Mouse (Mus musculus) leukemia stem cell, adult 10-12 weeks (primary cell): ENCODE measurements around the gene Elovl2. TPM values are rescaled to one million over a fixed set of nuclear protein-coding genes. Genes with fewer than 3 reads are reported as not detected.

ENCODE experiments used
- polyA plus RNA-seq: library from polyadenylated mRNA; stranded (reverse); fragments of >175 nt; gene quantifications from 2 replicates; pipeline ENCODE4 v1.2.3, GENCODE M21; 2012; ENCODE audit warnings: low replicate concordance

Gene Elovl2
- polyA plus RNA-seq: not detected in 2 replicates

GRCm38 (mm10) chr13:41220304-41220834 lies at the start of gene Elovl2:
Gene Elovl2, minus strand, starts transcription at chr13:41220405.

GRCm38 (mm10) chr13:41249538-41250317 lies 29.5 kb upstream of the Elovl2 start, which contains the start of gene Smim13:
Gene Smim13, plus strand, starts transcription at chr13:41249844.

Other genes with a start within 250 kb of the Elovl2 start
- gene Pak1ip1, start 219.4 kb downstream of the Elovl2 start, polyA plus RNA-seq: 45.6 and 68.6 TPM in 2 replicates
- 31.1 and 589 TPM in 2 replicates for gene Tmem14c, start 204.1 kb downstream of the Elovl2 start, polyA plus RNA-seq
- 0.06 and 0.09 TPM in 2 replicates for gene Mak, start 140.7 kb downstream of the Elovl2 start, polyA plus RNA-seq
- not detected in 2 replicates for gene Gcm2, start 109.4 kb downstream of the Elovl2 start, polyA plus RNA-seq
- not detected in 2 replicates for gene Sycp2l, start 106.1 kb downstream of the Elovl2 start, polyA plus RNA-seq
- gene Smim13, start 29.4 kb upstream of the Elovl2 start, polyA plus RNA-seq: 2.1 and 3.7 TPM in 2 replicates
- not detected in 2 replicates for gene Gm17364, start 53.6 kb upstream of the Elovl2 start, polyA plus RNA-seq